Mouse (Mus musculus) heart, adult 18-20 months (tissue): ENCODE results near the gene Treml4. TPM values are rescaled to one million over a fixed set of nuclear protein-coding genes. Genes with fewer than 3 reads are reported as not detected.

Experiments used
- DNase-seq, 2 experiments: peaks; one replicate each; pipeline ENCODE4 v3.0.0; 2021 to 2022; ENCODE audit warnings: mixed read lengths in 1 of 2
- long read RNA-seq, 2 experiments: library from polyadenylated mRNA; stranded (forward); transcript quantifications; one replicate each; pipeline ENCODE4 v2.0.0; 2021
- total RNA-seq, 2 experiments: library from RNA; stranded (reverse); gene quantifications; 2 replicates each; pipeline ENCODE4 v1.2.3; 2021

Treml4 gene
- under 1 TPM in 1 of 2 experiments, not detected in 1; 0.33 TPM for total RNA-seq
- long read RNA-seq, experiment 1, partial matches to known transcripts, result 0 of 1 reads
- long read RNA-seq, experiment 1, other reads (novel, unspliced or antisense), result 0 of 1 reads
- long read RNA-seq, experiment 2, result 0 reads

GRCm38 (mm10) chr17:48263741-48264362 lies at the start of gene Treml4:
TSS of gene Treml4 (plus strand) at chr17:48264295.
- DNase-seq, result no peak

GRCm38 (mm10) chr17:48215429-48215828 lies 48.7 kb upstream of the Treml4 start:
- DNase-seq, result no peak

- DNase-seq, result no peak
Measured at GRCm38 (mm10) chr17:48230680-48231079, 33.4 kb upstream of the Treml4 start.

DNA sequence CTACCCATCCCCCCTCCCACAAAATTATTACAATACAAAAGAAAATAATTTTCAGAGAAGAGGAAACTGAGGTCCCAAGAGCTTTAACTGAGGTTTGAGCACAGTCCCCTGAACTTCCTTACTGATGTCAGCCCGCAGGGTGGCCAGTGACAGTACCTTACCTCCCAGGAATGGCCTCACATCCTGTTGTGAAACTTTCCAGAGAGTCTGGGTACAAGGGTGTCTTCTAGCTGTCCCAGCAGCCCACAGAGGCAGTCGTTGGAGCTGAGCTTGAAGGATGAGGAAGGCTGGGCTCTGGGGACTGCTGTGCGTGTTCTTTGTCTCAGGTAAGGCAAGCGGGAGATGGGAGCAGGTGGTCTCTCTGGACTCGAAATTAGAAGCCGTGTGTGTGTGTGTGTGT lies 31.6 kb upstream of the Treml4 start, which contains the start of gene Trem1:
Gene Trem1, plus strand, starts transcription at position 251 of the 400 bp plus-strand sequence.
- DNase-seq, result no peak

DNA sequence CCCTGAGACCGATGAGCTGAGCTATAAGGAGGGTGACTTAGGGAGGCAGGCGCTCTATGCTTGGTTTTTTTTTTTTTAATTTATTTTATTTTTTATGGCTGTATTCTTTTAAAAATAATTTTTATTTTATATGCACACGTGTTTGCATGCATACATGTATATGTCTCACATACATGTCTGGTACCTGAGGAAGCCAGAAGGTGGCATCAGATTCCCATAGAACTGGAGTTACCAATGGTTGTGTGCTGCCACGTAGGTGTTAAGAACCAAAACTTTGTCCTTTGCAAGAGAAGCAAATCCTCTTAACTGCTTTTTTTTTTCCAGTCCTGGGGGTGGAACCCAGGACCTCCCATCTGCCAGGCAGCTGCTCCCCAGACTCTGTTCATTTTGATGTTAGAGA lies 30.3 kb upstream of the Treml4 start:
- DNase-seq, result no peak

- no peak for DNase-seq
Measured at GRCm38 (mm10) chr17:48234550-48234949, 29.5 kb upstream of the Treml4 start.

DNA sequence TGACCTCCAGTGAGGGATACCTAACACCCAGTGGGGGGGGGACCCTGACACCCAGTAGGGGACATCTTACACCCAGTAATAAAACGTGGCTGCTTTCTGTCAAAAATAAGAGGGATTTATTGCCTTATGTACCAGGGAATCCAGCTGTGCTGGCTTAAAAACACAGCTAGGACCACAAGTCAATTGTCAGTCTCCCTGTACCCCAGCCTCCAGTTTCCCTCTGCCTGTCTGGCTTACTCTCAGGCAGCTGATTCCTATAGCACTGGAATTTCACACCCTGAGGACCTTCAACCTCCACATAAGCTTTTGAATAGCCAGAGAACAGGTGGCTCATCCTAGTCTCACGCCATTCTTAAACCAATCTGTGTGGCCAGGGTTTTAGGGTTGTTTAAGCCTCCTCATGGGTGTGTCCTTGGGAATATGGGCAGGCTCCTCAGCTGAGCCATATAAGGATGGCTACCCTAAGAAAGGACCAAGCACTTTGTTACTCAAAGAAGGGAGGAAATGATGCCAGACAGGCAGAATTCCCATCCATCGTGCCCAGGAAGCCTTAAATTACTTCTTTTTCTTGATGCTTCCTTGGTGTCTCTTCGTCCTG lies 28.2 kb upstream of the Treml4 start:
- DNase-seq, result no peak

- no peak for DNase-seq
Measured at GRCm38 (mm10) chr17:48237621-48238020, 26.5 kb upstream of the Treml4 start.

DNA sequence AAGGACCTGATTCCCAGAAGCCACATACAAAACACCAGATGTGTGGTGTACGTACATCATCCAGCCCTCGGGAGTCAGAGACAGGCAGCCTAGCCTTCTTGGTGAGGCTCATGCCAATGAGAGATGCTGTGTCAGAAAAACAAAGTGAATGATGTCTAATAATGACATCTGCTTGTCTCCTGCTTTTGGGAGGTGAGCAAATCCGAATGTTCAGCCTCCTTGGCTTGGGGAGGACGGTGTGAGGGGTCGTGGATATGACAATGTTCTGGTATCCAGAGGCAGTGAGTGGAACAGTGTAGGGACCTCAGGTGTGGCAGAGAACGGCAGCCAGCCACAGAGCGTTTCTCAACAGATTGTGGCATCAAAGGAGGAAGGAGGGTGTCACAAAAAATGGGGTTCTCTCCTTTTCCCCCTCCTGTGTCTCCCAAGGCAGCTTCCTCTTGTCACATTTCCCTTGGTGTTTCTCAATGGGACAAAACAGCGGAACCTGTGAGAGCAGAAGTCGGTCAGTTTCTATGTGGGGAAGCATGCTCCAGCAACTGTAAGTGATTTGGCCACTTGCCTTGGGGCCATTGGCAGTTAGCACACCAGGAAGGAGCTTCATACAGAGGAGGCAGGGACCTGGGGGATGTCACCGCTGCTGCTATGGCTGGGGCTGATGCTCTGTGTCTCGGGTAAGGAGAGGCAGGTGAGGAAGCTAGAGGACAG lies 16.7 kb upstream of the Treml4 start, which contains the start of gene Trem3:
Gene Trem3, plus strand, starts transcription at position 557 of the 708 bp plus-strand sequence.
- peak; percentile 21 to 35 for DNase-seq

DNA sequence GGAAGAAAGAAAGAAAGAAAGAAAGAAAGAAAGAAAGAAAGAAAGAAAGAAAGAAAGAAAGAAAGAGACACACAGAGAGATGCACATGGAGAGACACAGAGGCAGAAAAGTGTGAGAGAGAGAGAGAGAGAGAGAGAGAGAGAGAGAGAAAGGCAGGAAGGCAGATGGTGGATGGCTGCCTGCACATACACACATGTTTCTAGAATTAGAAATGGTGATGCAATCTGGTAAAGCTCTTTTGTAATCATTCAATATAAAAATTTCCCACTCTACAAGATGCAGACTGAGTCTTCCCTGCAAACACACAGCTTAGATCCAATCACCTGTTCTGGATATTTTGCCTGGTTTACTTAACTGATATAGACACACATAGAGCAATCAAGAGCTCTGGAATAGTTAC lies 15.1 kb upstream of the Treml4 start:
- DNase-seq, result no peak

DNA sequence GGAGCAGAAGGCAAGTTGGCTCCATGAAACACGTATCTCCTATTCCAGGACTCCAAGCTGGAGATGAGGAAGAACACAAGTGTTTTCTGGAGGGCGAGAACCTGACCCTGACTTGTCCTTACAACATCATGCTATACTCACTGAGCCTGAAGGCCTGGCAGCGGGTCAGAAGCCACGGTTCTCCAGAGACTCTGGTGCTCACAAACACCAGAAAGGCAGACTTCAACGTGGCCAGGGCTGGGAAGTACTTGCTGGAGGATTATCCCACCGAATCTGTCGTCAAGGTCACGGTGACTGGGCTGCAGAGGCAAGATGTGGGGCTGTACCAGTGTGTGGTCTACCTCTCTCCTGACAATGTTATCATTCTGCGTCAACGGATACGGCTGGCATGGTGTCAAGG lies 14.6 kb upstream of the Treml4 start:
- no peak for DNase-seq

DNA sequence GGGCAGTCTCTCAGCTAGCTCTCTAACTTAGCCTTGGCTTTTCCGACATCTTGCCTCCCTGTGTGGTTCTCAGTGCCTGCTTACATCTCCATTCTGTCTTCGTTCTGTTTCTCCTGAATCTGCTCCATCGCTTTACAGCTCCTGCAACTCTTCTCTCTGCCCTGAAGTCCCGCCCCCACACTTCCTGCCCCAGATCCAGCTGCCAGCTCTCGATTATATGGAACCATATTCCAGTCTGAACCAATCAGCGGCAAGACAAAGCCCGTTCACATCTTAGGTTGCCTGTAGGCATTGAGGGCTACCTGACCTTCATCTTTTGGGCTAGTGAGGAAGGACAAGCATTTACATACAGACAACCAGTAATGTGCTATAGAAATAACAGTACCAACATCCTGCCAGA lies 13.5 kb upstream of the Treml4 start:
- DNase-seq, result no peak

DNA sequence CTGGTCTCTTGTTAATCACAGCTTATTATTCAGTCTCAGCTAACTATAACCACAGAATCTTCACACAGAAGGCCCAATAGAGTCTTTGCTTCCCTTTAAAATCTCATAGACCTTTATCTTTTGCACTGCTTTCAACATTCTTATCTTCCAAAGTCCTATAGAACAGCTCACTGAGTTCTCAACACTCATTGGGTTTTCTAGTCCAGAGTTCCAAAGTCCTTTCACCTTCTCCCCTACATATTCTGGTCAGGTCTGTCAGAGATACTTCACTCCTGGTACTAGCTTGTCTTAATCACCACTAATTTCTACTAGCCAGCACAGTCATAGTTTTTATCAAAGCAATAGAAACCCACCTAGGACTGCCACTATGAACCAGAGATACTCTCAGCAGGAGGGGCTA lies 7.5 kb upstream of the Treml4 start:
- DNase-seq, result no peak

GRCm38 (mm10) chr17:48261868-48262267 lies 2.2 kb upstream of the Treml4 start:
- peak in 1 of 2 experiments; percentile 9 for DNase-seq

DNA sequence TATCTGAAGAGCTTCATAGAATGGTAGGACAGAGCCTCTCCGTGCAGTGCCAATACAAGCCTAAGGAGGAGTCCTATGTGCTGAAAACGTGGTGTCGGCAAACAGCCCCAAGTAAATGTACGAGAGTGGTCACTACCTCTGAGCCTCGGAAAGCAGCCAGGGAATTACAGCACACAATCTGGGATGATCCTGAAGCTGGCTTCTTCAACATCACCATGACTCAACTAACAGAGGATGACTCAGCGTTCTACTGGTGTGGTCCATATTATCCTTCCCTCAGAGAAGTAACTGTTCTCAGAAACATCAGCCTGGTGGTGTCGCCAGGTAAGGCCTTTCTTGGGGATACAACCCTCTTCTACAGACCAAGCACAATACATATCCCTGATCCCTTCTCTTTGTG lies 567 bp downstream of the Treml4 start:
- DNase-seq, result no peak

GRCm38 (mm10) chr17:48266138-48266537 lies 2.0 kb downstream of the Treml4 start:
- no peak for DNase-seq

GRCm38 (mm10) chr17:48266610-48267304 lies 2.7 kb downstream of the Treml4 start:
- no peak for DNase-seq

DNA sequence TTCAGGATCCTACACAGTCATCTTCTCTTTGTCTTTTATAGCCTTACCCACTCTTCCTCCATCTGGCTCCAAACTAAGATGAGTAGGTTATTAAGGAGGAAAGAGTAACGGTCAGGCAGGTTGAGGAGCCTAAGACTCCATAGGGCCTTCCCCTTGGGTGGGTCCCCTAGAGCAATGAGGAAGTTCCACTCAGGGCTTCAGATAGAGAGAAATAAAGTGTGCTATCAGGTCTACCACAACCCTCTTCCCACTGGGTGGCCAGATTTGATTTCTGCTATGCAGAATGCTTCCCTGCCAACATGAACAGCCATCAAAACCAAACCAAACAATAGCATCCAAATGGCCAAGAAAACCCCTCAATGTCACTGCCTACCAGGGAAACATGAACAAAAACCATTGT lies 3.5 kb downstream of the Treml4 start:
- DNase-seq, result no peak

DNA sequence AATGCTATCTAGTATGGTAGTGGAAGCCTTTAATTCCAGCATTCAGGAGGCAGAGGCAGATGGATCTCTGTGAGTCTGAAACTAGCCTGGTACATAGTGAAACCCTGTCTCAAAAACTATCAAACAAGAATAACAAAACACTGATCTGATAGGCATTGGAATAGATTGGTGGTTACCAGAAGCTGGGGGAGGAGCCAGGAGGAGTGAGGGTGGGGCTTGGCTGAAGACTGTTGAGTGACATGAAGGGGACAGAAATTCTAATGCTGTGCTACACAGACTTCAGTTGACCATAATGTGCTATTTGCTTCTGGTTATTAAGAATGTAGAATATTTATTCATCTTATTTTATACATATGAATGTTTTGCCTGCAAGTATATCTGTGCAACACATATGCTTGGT lies 4.2 kb downstream of the Treml4 start:
- DNase-seq, result no peak

DNA sequence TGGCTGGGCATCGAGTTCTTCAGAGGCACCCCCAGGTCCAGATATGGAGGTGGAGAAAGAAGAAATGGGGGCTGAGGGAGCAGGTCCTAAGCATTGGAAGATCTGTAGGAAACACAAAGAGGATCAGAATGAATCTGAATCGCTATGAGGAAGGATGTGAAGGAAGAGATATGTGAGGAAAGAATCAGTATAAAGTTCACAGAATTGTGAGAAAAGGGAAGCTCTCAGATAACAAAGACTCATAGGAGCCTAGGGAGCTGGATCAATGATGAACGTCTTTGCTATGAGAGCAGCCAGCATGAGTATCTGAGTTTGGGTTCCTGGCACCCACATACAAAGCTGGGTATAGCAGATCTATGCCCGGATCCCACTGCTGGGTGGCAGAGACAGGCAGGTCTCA lies 5.7 kb downstream of the Treml4 start:
- no peak for DNase-seq

DNA sequence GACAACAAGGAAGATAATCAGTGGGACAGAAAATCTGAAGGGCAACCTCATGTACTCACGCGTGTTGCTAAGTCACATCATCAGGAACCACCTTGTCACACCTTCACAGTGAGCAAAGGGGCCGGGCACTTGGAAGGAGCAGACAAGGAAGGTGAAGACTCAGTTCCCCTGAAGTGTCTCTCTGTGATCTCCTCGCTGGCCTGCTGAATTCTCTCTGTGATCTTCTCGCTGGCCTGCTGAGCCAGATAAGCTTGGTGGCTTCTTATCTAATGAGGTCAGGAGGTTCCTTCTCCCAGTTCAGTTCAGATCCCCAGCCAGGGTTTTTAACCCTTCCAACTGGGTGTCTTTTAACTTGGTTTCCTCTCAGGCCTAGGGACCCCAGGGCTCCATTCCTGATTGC lies 8.1 kb downstream of the Treml4 start:
- no peak for DNase-seq

GRCm38 (mm10) chr17:48272598-48272997 lies 8.5 kb downstream of the Treml4 start:
- DNase-seq, result no peak

DNA sequence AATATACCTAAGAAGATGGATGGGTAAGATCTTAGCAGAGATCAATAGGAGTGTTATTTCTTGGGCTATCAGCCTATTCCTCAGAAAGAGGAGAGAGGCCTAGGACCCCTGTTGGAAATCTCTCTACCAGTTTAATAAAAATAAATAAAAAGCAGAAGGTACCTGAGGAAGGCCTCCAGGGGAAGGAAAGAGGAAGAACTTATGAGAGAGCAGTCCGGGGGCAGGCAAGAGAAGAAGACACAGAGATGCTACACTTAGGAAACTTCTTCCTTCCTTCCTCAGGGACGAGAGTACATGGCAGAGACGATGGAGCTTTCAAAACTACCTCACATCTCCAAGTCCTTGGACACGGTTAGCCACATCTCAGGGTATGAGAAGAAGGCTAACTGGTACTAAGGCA lies 10.0 kb downstream of the Treml4 start:
- no peak for DNase-seq
